Mouse (Mus musculus) testis, adult 2 months (tissue): ENCODE data around the gene Cda.

ENCODE experiments used
- CTCF ChIP-seq: fragments of 200-500 bp; IDR thresholded peaks from 2 replicates; pipeline ENCODE4 v1.5.1; 2012; ENCODE audit warnings: low read depth, mild to moderate bottlenecking, inconsistent platforms, low read length, moderate library complexity; ENCODE audit not compliant: control insufficient read depth, insufficient read depth, insufficient replicate concordance
- POLR2A ChIP-seq: fragments of 200-500 bp; IDR thresholded peaks from 2 replicates; pipeline ENCODE4 v1.6.1; 2012; ENCODE audit warnings: low read depth, mild to moderate bottlenecking, inconsistent platforms, low read length, moderate library complexity; ENCODE audit not compliant: control insufficient read depth

GRCm38 (mm10) chr4:138327891-138328470 lies 39.8 kb downstream of the Cda start:
- TF ChIP-seq CTCF (no peak), POLR2A (no peak)
